Mouse (Mus musculus) bone marrow macrophage, adult 2 months (primary cell): ENCODE data around the gene Rnaseh2b.

Experiments used
- CTCF ChIP-seq: IDR thresholded peaks from 2 replicates; pipeline ENCODE4 v1.5.1; 2012; ENCODE audit warnings: low read depth, mild to moderate bottlenecking, low read length, moderate library complexity
- POLR2A ChIP-seq: IDR thresholded peaks from 2 replicates; pipeline ENCODE4 v1.6.1; 2012; ENCODE audit warnings: mild to moderate bottlenecking, low read depth, low read length, borderline replicate concordance

GRCm38 (mm10) chr14:62416007-62416741 lies 123.8 kb downstream of the Rnaseh2b start:
- TF ChIP-seq CTCF = no peak
- no peak for TF ChIP-seq POLR2A
